Mouse (Mus musculus) heart, postnatal 0 days (tissue): ENCODE measurements at regions not wholly inside any gene's neighbourhood (a gene's known extent, or its start where the extent isn't known, plus 50 kb on each side); places are given as distances from the start of the nearest gene placed in this dataset.

ENCODE experiments used
- ATAC-seq: fragments of 200-750 bp; cut with Nextera tagmentation; 2 replicates; pipeline ENCODE4 v1.8.0; 2017; ENCODE audit warnings: low read depth, moderate number of reproducible peaks, moderate library complexity; ENCODE audit not compliant: insufficient read depth
- DNase-seq: peaks from one replicate; pipeline ENCODE4 v3.0.0-alpha.2; 2016; ENCODE audit warnings: low spot score
- H3K27ac ChIP-seq: fragments of 300-500 bp; sonication (generic); 2 replicates; pipeline ENCODE4 v1.5.1; 2014; ENCODE audit warnings: low read depth, mild to moderate bottlenecking
- H3K27me3 ChIP-seq: fragments of 300-500 bp; sonication (generic); 2 replicates; pipeline ENCODE4 v1.6.1; 2014; ENCODE audit warnings: low read length, mixed read lengths; ENCODE audit not compliant: control insufficient read depth, insufficient read depth
- H3K36me3 ChIP-seq: fragments of 300-500 bp; sonication (generic); replicated peaks from 2 replicates; pipeline ENCODE4 v1.6.1; 2014; ENCODE audit warnings: low read length, mixed read lengths; ENCODE audit not compliant: control insufficient read depth, insufficient read depth
- H3K4me1 ChIP-seq: fragments of 300-500 bp; sonication (generic); 2 replicates; pipeline ENCODE4 v1.6.1; 2014; ENCODE audit warnings: antibody characterized with exemption; ENCODE audit not compliant: control insufficient read depth, insufficient read depth
- H3K4me2 ChIP-seq: fragments of 300-500 bp; sonication (generic); 2 replicates; pipeline ENCODE4 v1.6.1; 2014; ENCODE audit warnings: low read depth, mild to moderate bottlenecking, low read length, moderate library complexity
- H3K4me3 ChIP-seq: fragments of 300-500 bp; sonication (generic); 2 replicates; pipeline ENCODE4 v1.5.1; 2014; ENCODE audit warnings: low read depth, low read length
- H3K9ac ChIP-seq: fragments of 300-500 bp; sonication (generic); replicated peaks from 2 replicates; pipeline ENCODE4 v1.6.1; 2014; ENCODE audit warnings: low read depth, low read length, mixed read lengths
- H3K9me3 ChIP-seq: fragments of 300-500 bp; sonication (generic); replicated peaks from 2 replicates; pipeline ENCODE4 v1.6.1; 2016; ENCODE audit warnings: low read length; ENCODE audit not compliant: control insufficient read depth
- CTCF ChIP-seq: IDR thresholded peaks from 2 replicates; pipeline ENCODE4 v1.5.1; 2016; ENCODE audit warnings: antibody characterized with exemption, control low read depth, low read depth
- EP300 ChIP-seq: IDR thresholded peaks from 2 replicates; pipeline ENCODE4 v1.6.1; 2016; ENCODE audit warnings: antibody characterized with exemption, low read depth
- WGBS: fragments of 180-500 bp; shearing (Covaris S2); extraction: QIAGEN DNeasy Blood & Tissue Kit; methylation state at CpG from one replicate; pipeline ENCODE4 v1.1.7; 2014; 5-methylcytosine and 5-hydroxymethylcytosine counted together

- ATAC-seq (no peak), DNase-seq (no peak)
- TF ChIP-seq EP300: no peak
- no peak for TF ChIP-seq CTCF
- Histone ChIP-seq H3K4me3 (no peak overlapping the region), H3K9me3 (no peaks in the 10 kb centered on the region), H3K4me1 (no peaks in the 10 kb centered on the region), H3K27ac (no peak overlapping the region), H3K4me2 (no peak overlapping the region), H3K9ac (no peak overlapping the region), H3K27me3 (no peaks in the 10 kb centered on the region), H3K36me3 (no peaks in the 10 kb centered on the region)
- 55% methylated on average over 2 of the region's 2 CpGs for WGBS
Observed at GRCm38 (mm10) chr13:79868481-79869225, 1014.5 kb upstream of the Arrdc3 start.

- H3K27me3 ChIP-seq: no peaks in the 10 kb centered on the region
- ATAC-seq (no peak), DNase-seq (no peak)
- no peak overlapping the region for H3K4me2 ChIP-seq
- no peaks in the 10 kb centered on the region for H3K4me1 ChIP-seq
- H3K4me3 ChIP-seq: no peak overlapping the region
- no peaks in the 10 kb centered on the region for H3K36me3 ChIP-seq
- H3K9ac ChIP-seq: no peak overlapping the region
- 67% methylated on average over 1 of the region's 1 CpGs for WGBS
- no peaks in the 10 kb centered on the region for H3K9me3 ChIP-seq
- TF ChIP-seq EP300: no peak
- TF ChIP-seq CTCF: no peak
- no peak overlapping the region for H3K27ac ChIP-seq
Observed at GRCm38 (mm10) chr13:79880136-79880535, 1003.0 kb upstream of the Arrdc3 start.

- Histone ChIP-seq H3K36me3 (no peaks in the 10 kb centered on the region), H3K27me3 (no peaks in the 10 kb centered on the region), H3K4me1 (no peaks in the 10 kb centered on the region), H3K4me2 (no peak overlapping the region), H3K27ac (no peak overlapping the region), H3K4me3 (no peak overlapping the region), H3K9ac (no peak overlapping the region), H3K9me3 (no peaks in the 10 kb centered on the region)
- ATAC-seq (no peak), DNase-seq (no peak)
- TF ChIP-seq CTCF (no peak), EP300 (no peak)
Observed at GRCm38 (mm10) chr13:79885959-79886358, 997.2 kb upstream of the Arrdc3 start.

- Histone ChIP-seq H3K27ac (no peak overlapping the region), H3K4me1 (no peaks in the 10 kb centered on the region), H3K36me3 (no peaks in the 10 kb centered on the region), H3K4me2 (no peak overlapping the region), H3K9me3 (no peaks in the 10 kb centered on the region), H3K9ac (no peak overlapping the region), H3K27me3 (no peaks in the 10 kb centered on the region), H3K4me3 (no peak overlapping the region)
- TF ChIP-seq CTCF (no peak), EP300 (no peak)
- ATAC-seq: no peak
- DNase-seq: no peak
- 83% methylated on average over 1 of the region's 1 CpGs for WGBS
Observed at GRCm38 (mm10) chr13:79886361-79886760, 996.8 kb upstream of the Arrdc3 start.
